Mouse (Mus musculus) stomach, postnatal 0 days (tissue): ENCODE results near the gene Padi3. TPM values are rescaled to one million over a fixed set of nuclear protein-coding genes. Genes with fewer than 3 reads are reported as not detected.

Experiments used
- ATAC-seq: fragments of 200-750 bp; cut with Nextera tagmentation; 2 replicates; pipeline ENCODE4 v1.8.0; 2017; ENCODE audit not compliant: low FRiP score, low TSS enrichment
- DNase-seq: peaks from one replicate; pipeline ENCODE4 v3.0.0-alpha.2; 2016; ENCODE audit warnings: low spot score
- H3K27ac ChIP-seq: fragments of 300-500 bp; sonication (generic); replicated peaks from 2 replicates; pipeline ENCODE4 v1.5.1; 2014; ENCODE audit warnings: mild to moderate bottlenecking, control low read depth
- H3K27me3 ChIP-seq: fragments of 300-500 bp; sonication (generic); 2 replicates; pipeline ENCODE4 v1.6.1; 2014; ENCODE audit warnings: low read length; ENCODE audit not compliant: control insufficient read depth, insufficient read depth
- H3K36me3 ChIP-seq: fragments of 300-500 bp; sonication (generic); 2 replicates; pipeline ENCODE4 v1.6.1; 2014; ENCODE audit warnings: low read length, mixed read lengths; ENCODE audit not compliant: control insufficient read depth, insufficient read depth
- H3K4me1 ChIP-seq: fragments of 300-500 bp; sonication (generic); replicated peaks from 2 replicates; pipeline ENCODE4 v1.6.1; 2014; ENCODE audit warnings: antibody characterized with exemption; ENCODE audit not compliant: control insufficient read depth, insufficient read depth
- H3K4me2 ChIP-seq: fragments of 300-500 bp; sonication (generic); replicated peaks from 2 replicates; pipeline ENCODE4 v1.6.1; 2014; ENCODE audit warnings: low read depth, mild to moderate bottlenecking, control low read depth, moderate library complexity
- H3K4me3 ChIP-seq: fragments of 300-500 bp; sonication (generic); 2 replicates; pipeline ENCODE4 v1.5.1; 2014; ENCODE audit warnings: low read depth, low read length, control low read depth
- H3K9ac ChIP-seq: fragments of 300-500 bp; sonication (generic); 2 replicates; pipeline ENCODE4 v1.6.1; 2014; ENCODE audit warnings: mild to moderate bottlenecking, low read length, control low read depth, mixed read lengths
- H3K9me3 ChIP-seq: fragments of 300-500 bp; sonication (generic); 2 replicates; pipeline ENCODE4 v1.6.1; 2016; ENCODE audit warnings: low read length; ENCODE audit not compliant: control insufficient read depth
- CTCF ChIP-seq: IDR thresholded peaks from 2 replicates; pipeline ENCODE4 v1.5.1; 2016; ENCODE audit warnings: antibody characterized with exemption, low read depth, mild to moderate bottlenecking, moderate library complexity
- EP300 ChIP-seq: optimal IDR thresholded peaks from 2 replicates; pipeline ENCODE3; 2016; ENCODE audit warnings: antibody characterized with exemption
- WGBS: fragments of 180-500 bp; shearing (Covaris S2); extraction: QIAGEN DNeasy Blood & Tissue Kit; methylation state at CpG from one replicate; pipeline ENCODE4 v1.1.7; 2014; 5-methylcytosine and 5-hydroxymethylcytosine counted together
- polyA plus RNA-seq: library from polyadenylated mRNA; unstranded; fragments of >200 nt; fragmentation: Nextera tagmentation; extraction: Ambion mirVana; gene quantifications from 2 replicates; pipeline ENCODE4 v1.2.1, GENCODE M21; 2015

Padi3 gene
- polyA plus RNA-seq, 1 experiment from 2014 or later: 0.02 TPM

GRCm38 (mm10) chr4:140837879-140838278 is 27.4 kb upstream of the Padi3 start:
- DNase-seq: peak; percentile 81

DNA sequence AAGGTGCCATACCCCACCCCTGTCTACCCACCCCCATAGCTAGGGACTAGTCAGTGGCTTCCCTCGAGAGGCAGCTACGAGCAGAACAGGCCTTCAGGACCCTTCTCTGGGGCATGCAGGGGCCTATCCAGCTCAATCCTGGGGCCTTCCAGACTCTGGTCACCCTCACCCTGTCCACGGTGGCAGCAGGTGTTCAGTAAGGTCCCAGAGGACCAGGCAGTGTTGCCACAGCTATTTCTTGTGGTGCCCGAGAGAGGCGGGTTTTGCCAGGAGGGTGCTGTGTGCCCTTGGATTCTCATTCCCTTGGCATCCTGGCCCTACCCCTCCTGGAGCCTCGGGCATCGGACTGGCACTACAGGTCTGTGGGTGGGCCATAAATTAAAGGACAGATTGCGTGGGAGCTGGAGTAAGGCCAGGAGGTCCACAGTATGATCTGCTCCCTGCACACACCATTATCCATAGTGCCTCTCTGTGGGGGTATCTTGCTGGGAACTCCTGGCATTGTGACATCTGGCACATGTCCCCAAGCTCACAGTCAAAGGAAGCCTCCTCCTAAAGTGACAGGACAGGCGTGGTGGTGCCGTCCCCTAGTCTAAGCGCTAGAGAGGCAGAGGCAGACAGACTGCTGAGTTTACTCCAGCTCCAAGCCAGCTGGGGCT is 25.9 kb upstream of the Padi3 start:
- WGBS: 55% methylated on average over 11 of the region's 11 CpGs
- DNase-seq (no peak), ATAC-seq (no peak)

More at GRCm38 (mm10) chr4:140837879-140838278, 27.4 kb upstream of the Padi3 start:
- Histone ChIP-seq H3K27ac (no peak overlapping the region), H3K27me3 (no peaks in the 10 kb centered on the region), H3K4me1 (no peaks in the 10 kb centered on the region), H3K9ac (no peak overlapping the region), H3K36me3 (no peaks in the 10 kb centered on the region), H3K4me2 (no peak overlapping the region), H3K9me3 (no peaks in the 10 kb centered on the region), H3K4me3 (no peak overlapping the region)
- ATAC-seq: peak; percentile 86
- TF ChIP-seq EP300 (no peak), CTCF (no peak)
- WGBS: 14% methylated on average over 8 of the region's 8 CpGs

DNA sequence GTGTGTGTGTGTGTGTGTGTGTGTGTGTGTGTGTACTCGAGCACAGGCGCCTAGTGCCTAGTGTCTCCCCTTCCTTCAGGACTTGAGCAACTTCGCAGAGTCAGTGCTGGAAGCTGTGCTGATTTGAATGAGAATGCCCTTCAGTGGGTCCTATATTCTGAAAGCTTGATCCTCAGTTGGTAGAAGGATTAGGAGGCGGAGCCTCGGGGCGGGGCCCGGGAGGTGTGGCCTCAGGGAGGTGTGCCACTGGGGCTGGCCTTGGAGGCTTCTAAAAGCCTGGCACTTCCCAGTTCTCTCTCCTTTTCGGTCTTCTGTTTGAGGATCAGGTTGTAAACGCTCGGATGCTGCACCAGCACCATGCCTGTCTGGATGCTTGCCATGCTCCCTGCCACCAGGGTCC is 25.2 kb upstream of the Padi3 start:
- Histone ChIP-seq H3K9me3 (no peaks in the 10 kb centered on the region), H3K36me3 (no peaks in the 10 kb centered on the region), H3K4me3 (no peak overlapping the region), H3K27me3 (no peaks in the 10 kb centered on the region), H3K4me2 (no peak overlapping the region), H3K27ac (no peak overlapping the region), H3K9ac (no peak overlapping the region), H3K4me1 (no peaks in the 10 kb centered on the region)
- ATAC-seq: peak; percentile 65
- peak; percentile 87 for DNase-seq
- WGBS: 3% methylated on average over 8 of the region's 10 CpGs
- TF ChIP-seq CTCF: no peak
- TF ChIP-seq EP300: no peak

More for the DNA sequence above, 25.9 kb upstream of the Padi3 start:
- no peaks in the 10 kb centered on the region for H3K9me3 ChIP-seq
- H3K4me1 ChIP-seq: no peaks in the 10 kb centered on the region
- no peak overlapping the region for H3K4me2 ChIP-seq
- no peaks in the 10 kb centered on the region for H3K27me3 ChIP-seq
- H3K36me3 ChIP-seq: no peaks in the 10 kb centered on the region
- TF ChIP-seq EP300 (no peak), CTCF (no peak)
- H3K9ac ChIP-seq: no peak overlapping the region
- H3K4me3 ChIP-seq: no peak overlapping the region
- no peak overlapping the region for H3K27ac ChIP-seq

DNA sequence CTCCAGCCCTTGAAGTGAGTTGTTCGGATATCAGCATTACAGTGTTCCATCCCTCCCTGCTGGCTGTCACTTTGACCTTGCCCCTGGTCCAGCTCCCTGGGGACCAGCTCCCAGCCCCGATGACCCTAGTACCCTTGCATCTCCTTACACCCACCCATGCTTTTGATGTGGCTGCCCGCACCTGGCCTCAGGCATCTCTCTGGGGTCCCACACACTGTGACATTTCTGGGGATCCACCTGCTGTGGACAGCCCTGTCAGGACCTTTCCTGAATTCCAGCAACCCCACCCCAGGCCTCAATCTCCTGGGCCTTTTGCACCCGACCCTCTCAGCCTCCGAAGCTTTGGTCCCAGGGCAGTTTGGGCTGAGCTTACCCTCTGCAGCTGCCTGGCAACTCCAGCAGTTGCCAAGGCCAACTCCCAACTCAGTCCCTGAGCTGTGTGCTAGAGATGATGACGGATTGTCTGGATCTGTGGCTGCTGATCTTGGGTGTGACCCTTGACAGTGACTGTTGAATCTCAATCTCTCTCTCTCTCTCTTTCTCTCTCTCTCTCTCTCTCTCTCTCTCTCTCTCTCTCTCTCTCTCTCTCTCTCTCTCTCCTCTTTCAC is 24.0 kb upstream of the Padi3 start:
- no peaks in the 10 kb centered on the region for H3K9me3 ChIP-seq
- ATAC-seq (no peak), DNase-seq (no peak)
- 70% methylated on average over 6 of the region's 6 CpGs for WGBS
- H3K27me3 ChIP-seq: no peaks in the 10 kb centered on the region
- no peaks in the 10 kb centered on the region for H3K36me3 ChIP-seq
- H3K27ac ChIP-seq: no peak overlapping the region
- no peaks in the 10 kb centered on the region for H3K4me1 ChIP-seq
- no peak for TF ChIP-seq EP300
- TF ChIP-seq CTCF: no peak
- H3K4me2 ChIP-seq: no peak overlapping the region
- H3K4me3 ChIP-seq: no peak overlapping the region
- H3K9ac ChIP-seq: no peak overlapping the region

- Histone ChIP-seq H3K27ac (no peak overlapping the region), H3K4me1 (no peaks in the 10 kb centered on the region), H3K4me3 (no peak overlapping the region), H3K4me2 (no peak overlapping the region), H3K36me3 (no peaks in the 10 kb centered on the region), H3K9ac (no peak overlapping the region), H3K27me3 (no peaks in the 10 kb centered on the region), H3K9me3 (no peaks in the 10 kb centered on the region)
- DNase-seq (no peak), ATAC-seq (no peak)
- no peak for TF ChIP-seq CTCF
- 41% methylated on average over 8 of the region's 8 CpGs for WGBS
Measured at GRCm38 (mm10) chr4:140832821-140833220, 22.4 kb upstream of the Padi3 start.

DNA sequence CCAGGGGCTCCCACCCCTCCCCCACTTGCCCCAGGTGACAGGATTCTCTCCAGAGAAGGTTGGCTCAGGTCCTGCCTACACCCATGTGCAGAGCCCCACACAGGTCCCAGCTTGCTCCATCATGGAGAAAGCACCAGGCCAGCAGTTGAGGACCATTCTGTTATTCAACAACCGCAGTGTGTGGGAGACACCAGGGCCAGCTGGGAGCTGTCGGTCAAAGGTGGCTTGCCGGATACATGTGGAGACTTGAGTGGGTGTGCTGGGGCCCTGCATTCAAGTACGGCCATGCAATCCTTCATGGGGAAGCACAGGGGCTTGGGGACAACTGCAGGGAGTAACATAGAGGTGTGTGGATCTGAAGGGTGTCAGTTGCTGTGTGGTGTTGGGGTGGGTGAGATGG is 21.4 kb upstream of the Padi3 start:
- no peak for DNase-seq
- TF ChIP-seq CTCF: no peak
- TF ChIP-seq EP300: no peak
- no peaks in the 10 kb centered on the region for H3K4me1 ChIP-seq
- no peaks in the 10 kb centered on the region for H3K27me3 ChIP-seq
- no peak overlapping the region for H3K4me2 ChIP-seq
- no peak overlapping the region for H3K4me3 ChIP-seq
- WGBS: 51% methylated on average over 4 of the region's 4 CpGs
- no peak overlapping the region for H3K9ac ChIP-seq
- ATAC-seq: no peak
- no peak overlapping the region for H3K27ac ChIP-seq
- H3K36me3 ChIP-seq: no peaks in the 10 kb centered on the region
- H3K9me3 ChIP-seq: no peaks in the 10 kb centered on the region
